Mouse (Mus musculus): ENCODE results near the gene Anpep. TPM values are rescaled to one million over a fixed set of nuclear protein-coding genes. Genes with fewer than 3 reads are reported as not detected.

The Anpep gene
- total RNA-seq, 2 experiments from 2014 or later: 1.3 to 2.1 TPM

Other genes starting within 250 kb of the Anpep start
- gene Rhcg, start 243.4 kb downstream of the Anpep start, total RNA-seq (2021): 1 to 10 TPM in 1 of 2 experiments, under 1 TPM in 1; 0.82 to 1.8 TPM
- gene Ticrr, start 200.9 kb downstream of the Anpep start, total RNA-seq (2021): not detected
- gene Kif7, start 145.3 kb downstream of the Anpep start, total RNA-seq (2021): 1 to 10 TPM; 1.5 TPM
- under 1 TPM in 1 of 2 experiments, not detected in 1; 0.37 TPM for gene Plin1, start 128.2 kb downstream of the Anpep start, total RNA-seq (2021)
- 10 to 100 TPM; 12.0 to 14.4 TPM for gene Pex11a, start 117.9 kb downstream of the Anpep start, total RNA-seq (2021)
- gene Wdr93, start 117.9 kb downstream of the Anpep start, total RNA-seq (2021): under 1 TPM; 0.23 to 0.40 TPM
- gene Mesp1, start 67.3 kb downstream of the Anpep start, total RNA-seq (2021): under 1 TPM; 0.36 to 0.42 TPM
- gene Mesp2, start 50.3 kb downstream of the Anpep start, total RNA-seq (2021): 1 to 10 TPM; 1.5 to 2.0 TPM
- 10 to 100 TPM; 46.1 to 47.9 TPM for gene Ap3s2, start 59.6 kb upstream of the Anpep start, total RNA-seq (2021)
- gene Arpin, start 74.3 kb upstream of the Anpep start, total RNA-seq (2021): 10 to 100 TPM; 14.3 to 14.5 TPM
- gene Zfp710, start 163.8 kb upstream of the Anpep start, total RNA-seq (2021): 10 to 100 TPM; 25.6 to 26.0 TPM